Mouse (Mus musculus) stomach, embryonic 16.5 days (tissue): Measurements from ENCODE around the gene Cdc20. TPM values are rescaled to one million over a fixed set of nuclear protein-coding genes. Genes with fewer than 3 reads are reported as not detected.

ENCODE experiments used
- ATAC-seq: fragments of 200-750 bp; cut with Nextera tagmentation; 2 replicates; pipeline ENCODE4 v1.8.0; 2017; ENCODE audit warnings: moderate number of reproducible peaks, moderate TSS enrichment; ENCODE audit not compliant: insufficient read depth, low FRiP score
- H3K27ac ChIP-seq: fragments of 300-500 bp; sonication (generic); 2 replicates; pipeline ENCODE4 v1.5.1; 2014; ENCODE audit warnings: low read length
- H3K27me3 ChIP-seq: fragments of 300-500 bp; sonication (generic); 2 replicates; pipeline ENCODE4 v1.6.1; 2014; ENCODE audit warnings: low read length, control low read depth, mixed read lengths; ENCODE audit not compliant: control insufficient read depth, insufficient read depth
- H3K36me3 ChIP-seq: fragments of 300-500 bp; sonication (generic); 2 replicates; pipeline ENCODE4 v1.6.1; 2014; ENCODE audit warnings: low read length; ENCODE audit not compliant: control insufficient read depth, insufficient read depth
- H3K4me1 ChIP-seq: fragments of 300-500 bp; sonication (generic); 2 replicates; pipeline ENCODE4 v1.6.1; 2014; ENCODE audit warnings: low read length, control low read depth, mixed read lengths; ENCODE audit not compliant: control insufficient read depth, insufficient read depth
- H3K4me2 ChIP-seq: fragments of 300-500 bp; sonication (generic); 2 replicates; pipeline ENCODE4 v1.6.1; 2014; ENCODE audit warnings: low read depth, low read length, mixed read lengths
- H3K4me3 ChIP-seq: fragments of 300-500 bp; sonication (generic); replicated peaks from 2 replicates; pipeline ENCODE4 v1.5.1; 2014; ENCODE audit warnings: mild to moderate bottlenecking, low read length
- H3K9ac ChIP-seq: fragments of 300-500 bp; sonication (generic); 2 replicates; pipeline ENCODE4 v1.6.1; 2014; ENCODE audit warnings: low read length
- H3K9me3 ChIP-seq: fragments of 300-500 bp; sonication (generic); replicated peaks from 2 replicates; pipeline ENCODE4 v1.6.1; 2016; ENCODE audit warnings: low read length, control low read depth; ENCODE audit not compliant: control insufficient read depth
- WGBS: fragments of 180-500 bp; shearing (Covaris S2); extraction: QIAGEN DNeasy Blood & Tissue Kit; methylation state at CpG from one replicate; pipeline ENCODE4 v1.1.7; 2014; 5-methylcytosine and 5-hydroxymethylcytosine counted together
- polyA plus RNA-seq: library from polyadenylated mRNA; unstranded; fragments of >200 nt; fragmentation: Nextera tagmentation; extraction: Ambion mirVana; gene quantifications from 2 replicates; pipeline ENCODE4 v1.2.1, GENCODE M21; 2015

Gene Cdc20
- polyA plus RNA-seq, 1 experiment from 2014 or later: 192 TPM

GRCm38 (mm10) chr4:118402701-118403100 lies 34.5 kb downstream of the Cdc20 start:
- H3K4me2 ChIP-seq: no peak overlapping the region
- H3K9ac ChIP-seq: no peak overlapping the region
- H3K27me3 ChIP-seq: no peaks in the 10 kb centered on the region
- no peaks in the 10 kb centered on the region for H3K9me3 ChIP-seq
- no peak overlapping the region for H3K27ac ChIP-seq
- H3K36me3 ChIP-seq: 0 out of 2 replicates have a peak, but pooled peaks cover 13% of the 10 kb centered on the region
- no peak overlapping the region for H3K4me3 ChIP-seq
- no peak for ATAC-seq
- 92% methylated on average over 12 of the region's 12 CpGs for WGBS
- no peaks in the 10 kb centered on the region for H3K4me1 ChIP-seq

DNA sequence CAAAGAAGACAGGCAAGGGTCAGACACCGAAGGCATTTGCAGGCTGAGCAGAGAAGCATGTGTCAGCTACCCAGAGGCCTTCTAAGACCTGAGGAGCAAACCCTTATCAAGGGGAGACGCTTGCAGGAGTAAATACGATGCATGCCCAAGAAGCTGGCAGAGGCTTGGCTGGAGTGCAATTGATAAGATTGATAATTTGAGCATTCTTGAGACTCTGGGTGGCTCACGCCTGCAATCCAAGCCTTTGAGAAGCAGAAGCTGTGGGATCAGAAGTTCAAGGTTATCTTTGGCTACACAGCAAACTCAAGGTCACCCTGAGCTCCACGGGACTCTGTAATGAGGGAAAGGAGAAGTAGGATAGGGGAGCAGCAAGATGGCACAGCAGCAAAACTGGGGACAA lies 35.2 kb downstream of the Cdc20 start:
- Histone ChIP-seq H3K4me3 (no peak overlapping the region), H3K27me3 (no peaks in the 10 kb centered on the region), H3K36me3 (0 out of 2 replicates have a peak, but pooled peaks cover 13% of the 10 kb centered on the region), H3K4me2 (no peak overlapping the region), H3K4me1 (no peaks in the 10 kb centered on the region), H3K9me3 (no peaks in the 10 kb centered on the region), H3K9ac (no peak overlapping the region), H3K27ac (no peak overlapping the region)
- ATAC-seq: no peak
- WGBS: 83% methylated on average over 5 of the region's 5 CpGs

GRCm38 (mm10) chr4:118401421-118401820 lies 35.7 kb downstream of the Cdc20 start:
- no peaks in the 10 kb centered on the region for H3K27me3 ChIP-seq
- 0 out of 2 replicates have a peak, but pooled peaks cover 13% of the 10 kb centered on the region for H3K36me3 ChIP-seq
- WGBS: 83% methylated on average over 3 of the region's 3 CpGs
- no peak overlapping the region for H3K4me2 ChIP-seq
- no peaks in the 10 kb centered on the region for H3K4me1 ChIP-seq
- H3K9ac ChIP-seq: no peak overlapping the region
- ATAC-seq: no peak
- no peak overlapping the region for H3K27ac ChIP-seq
- H3K4me3 ChIP-seq: no peak overlapping the region
- H3K9me3 ChIP-seq: no peaks in the 10 kb centered on the region

DNA sequence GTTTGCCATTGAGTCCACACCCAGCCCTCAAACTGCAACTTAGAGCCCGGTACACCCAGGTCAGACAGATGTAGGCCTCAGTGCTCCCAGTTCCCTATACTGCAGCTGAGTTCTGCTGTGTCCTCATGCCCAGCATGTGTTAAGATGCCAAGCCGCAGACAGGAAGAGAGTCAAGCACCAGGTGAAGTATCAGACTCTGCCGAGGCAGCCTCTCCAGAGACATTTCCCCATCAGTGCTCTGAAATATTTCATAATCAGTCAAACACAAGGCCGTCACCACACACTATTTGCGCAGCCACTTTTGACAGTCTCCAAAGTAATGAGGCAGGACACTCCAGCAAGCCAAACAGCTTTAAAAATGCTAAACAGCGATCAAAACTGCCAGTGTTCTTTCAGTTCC lies 38.8 kb downstream of the Cdc20 start:
- Histone ChIP-seq H3K9me3 (no peaks in the 10 kb centered on the region), H3K9ac (no peak overlapping the region), H3K4me1 (no peaks in the 10 kb centered on the region), H3K27ac (no peak overlapping the region), H3K4me3 (no peak overlapping the region), H3K4me2 (no peak overlapping the region), H3K27me3 (no peaks in the 10 kb centered on the region), H3K36me3 (peaks cover 15% of the 10 kb centered on the region; the same call in 1 of the 2 replicates)
- 89% methylated on average over 6 of the region's 6 CpGs for WGBS
- no peak for ATAC-seq

DNA sequence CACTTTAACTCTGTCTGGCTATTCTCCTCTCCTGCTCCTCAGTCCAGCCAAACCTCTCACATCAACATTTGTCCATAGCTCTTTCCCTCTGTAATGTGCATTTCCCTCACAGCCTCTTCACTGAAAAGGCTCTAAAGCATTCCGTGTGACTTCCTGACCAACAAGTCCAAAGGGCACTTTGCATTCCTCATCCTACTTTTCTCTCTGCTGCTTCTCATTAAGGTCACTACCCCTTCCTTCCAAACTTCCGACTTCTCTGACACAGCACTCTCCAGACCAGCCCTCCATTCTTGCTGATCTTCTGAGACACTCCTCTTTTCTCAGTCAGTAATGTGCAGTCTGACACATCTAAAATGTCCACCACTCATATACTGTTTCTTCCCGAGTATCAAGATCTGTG lies 40.7 kb downstream of the Cdc20 start:
- ATAC-seq: no peak
- Histone ChIP-seq H3K9ac (no peak overlapping the region), H3K27me3 (no peaks in the 10 kb centered on the region), H3K4me3 (no peak overlapping the region), H3K27ac (no peak overlapping the region), H3K4me1 (no peaks in the 10 kb centered on the region), H3K36me3 (peaks cover 14% of the 10 kb centered on the region), H3K4me2 (no peak overlapping the region), H3K9me3 (no peaks in the 10 kb centered on the region)
- 67% methylated on average over 3 of the region's 3 CpGs for WGBS

GRCm38 (mm10) chr4:118395289-118395688 lies 41.9 kb downstream of the Cdc20 start:
- Histone ChIP-seq H3K4me2 (no peak overlapping the region), H3K4me3 (no peak overlapping the region), H3K36me3 (peaks cover 24% of the 10 kb centered on the region), H3K9me3 (no peaks in the 10 kb centered on the region), H3K27me3 (no peaks in the 10 kb centered on the region), H3K4me1 (no peaks in the 10 kb centered on the region), H3K9ac (no peak overlapping the region), H3K27ac (no peak overlapping the region)
- 84% methylated on average over 4 of the region's 4 CpGs for WGBS
- no peak for ATAC-seq

DNA sequence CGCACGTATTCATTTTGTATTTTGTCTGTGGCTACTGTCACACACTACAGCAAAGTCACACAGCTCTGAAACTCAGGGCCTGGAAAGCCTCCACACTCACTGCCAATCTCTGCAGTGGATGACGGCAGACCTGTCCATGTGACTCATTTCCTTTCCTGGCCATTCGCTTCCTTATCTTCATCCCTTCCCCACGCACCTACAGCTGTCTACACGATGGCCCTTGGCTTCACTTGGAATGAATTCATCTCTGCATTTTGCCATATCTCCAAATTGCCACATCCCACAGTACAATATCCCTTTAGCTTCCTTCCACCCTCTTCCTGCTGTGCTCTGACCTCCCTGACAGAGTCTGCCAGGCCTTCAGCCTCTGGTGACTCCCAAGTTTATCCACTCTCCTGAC lies 42.6 kb downstream of the Cdc20 start:
- ATAC-seq: no peak
- Histone ChIP-seq H3K9me3 (no peaks in the 10 kb centered on the region), H3K4me2 (no peak overlapping the region), H3K36me3 (peaks cover 29% of the 10 kb centered on the region), H3K4me1 (no peaks in the 10 kb centered on the region), H3K4me3 (no peak overlapping the region), H3K27me3 (no peaks in the 10 kb centered on the region), H3K9ac (no peak overlapping the region), H3K27ac (no peak overlapping the region)
- 90% methylated on average over 6 of the region's 6 CpGs for WGBS

GRCm38 (mm10) chr4:118390146-118390545 lies 47.0 kb downstream of the Cdc20 start:
- 92% methylated on average over 11 of the region's 11 CpGs for WGBS
- no peak overlapping the region for H3K4me2 ChIP-seq
- no peaks in the 10 kb centered on the region for H3K4me1 ChIP-seq
- H3K9ac ChIP-seq: no peak overlapping the region
- H3K36me3 ChIP-seq: peaks cover 39% of the 10 kb centered on the region
- ATAC-seq: no peak
- H3K9me3 ChIP-seq: no peaks in the 10 kb centered on the region
- no peak overlapping the region for H3K27ac ChIP-seq
- H3K4me3 ChIP-seq: no peak overlapping the region
- H3K27me3 ChIP-seq: no peaks in the 10 kb centered on the region

- no peak for ATAC-seq
- H3K4me3 ChIP-seq: no peak overlapping the region
- no peak overlapping the region for H3K4me2 ChIP-seq
- H3K9me3 ChIP-seq: no peaks in the 10 kb centered on the region
- H3K27me3 ChIP-seq: no peaks in the 10 kb centered on the region
- H3K4me1 ChIP-seq: no peaks in the 10 kb centered on the region
- H3K27ac ChIP-seq: no peak overlapping the region
- H3K9ac ChIP-seq: no peak overlapping the region
- 94% methylated on average over 8 of the region's 8 CpGs for WGBS
- peaks cover 38% of the 10 kb centered on the region for H3K36me3 ChIP-seq
Measured at GRCm38 (mm10) chr4:118387316-118387715, 49.8 kb downstream of the Cdc20 start.

DNA sequence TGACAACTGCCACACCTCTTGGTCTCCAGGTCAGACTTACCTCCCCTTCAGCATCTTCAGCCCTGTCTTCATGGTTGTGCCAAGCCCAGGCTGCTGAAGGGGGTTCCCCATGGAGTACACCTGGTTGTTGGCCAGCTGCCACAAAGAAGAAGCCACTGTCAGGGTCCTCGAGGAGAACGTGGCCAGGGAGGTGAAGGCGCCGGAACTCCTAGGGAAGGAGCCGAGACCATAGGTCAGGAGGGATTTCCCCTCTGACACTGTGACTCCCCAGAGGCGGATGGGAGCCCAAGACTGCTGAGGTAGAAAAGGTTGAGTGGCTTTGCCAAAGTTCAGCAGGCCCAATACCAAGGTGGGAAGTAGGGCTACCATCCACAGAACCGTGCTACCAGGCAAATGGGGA lies 53.9 kb downstream of the Cdc20 start:
- no peaks in the 10 kb centered on the region for H3K4me1 ChIP-seq
- H3K9me3 ChIP-seq: no peaks in the 10 kb centered on the region
- no peak overlapping the region for H3K4me3 ChIP-seq
- no peak overlapping the region for H3K9ac ChIP-seq
- WGBS: 91% methylated on average over 7 of the region's 7 CpGs
- ATAC-seq: no peak
- H3K27ac ChIP-seq: no peak overlapping the region
- no peaks in the 10 kb centered on the region for H3K27me3 ChIP-seq
- H3K36me3 ChIP-seq: peaks cover 15% of the 10 kb centered on the region
- no peak overlapping the region for H3K4me2 ChIP-seq
